Mouse (Mus musculus): ENCODE data around the gene Maml3.
A peak's percentile ranks its signal among the peaks of the same experiment; 100 is the strongest.

The Maml3 gene

DNA sequence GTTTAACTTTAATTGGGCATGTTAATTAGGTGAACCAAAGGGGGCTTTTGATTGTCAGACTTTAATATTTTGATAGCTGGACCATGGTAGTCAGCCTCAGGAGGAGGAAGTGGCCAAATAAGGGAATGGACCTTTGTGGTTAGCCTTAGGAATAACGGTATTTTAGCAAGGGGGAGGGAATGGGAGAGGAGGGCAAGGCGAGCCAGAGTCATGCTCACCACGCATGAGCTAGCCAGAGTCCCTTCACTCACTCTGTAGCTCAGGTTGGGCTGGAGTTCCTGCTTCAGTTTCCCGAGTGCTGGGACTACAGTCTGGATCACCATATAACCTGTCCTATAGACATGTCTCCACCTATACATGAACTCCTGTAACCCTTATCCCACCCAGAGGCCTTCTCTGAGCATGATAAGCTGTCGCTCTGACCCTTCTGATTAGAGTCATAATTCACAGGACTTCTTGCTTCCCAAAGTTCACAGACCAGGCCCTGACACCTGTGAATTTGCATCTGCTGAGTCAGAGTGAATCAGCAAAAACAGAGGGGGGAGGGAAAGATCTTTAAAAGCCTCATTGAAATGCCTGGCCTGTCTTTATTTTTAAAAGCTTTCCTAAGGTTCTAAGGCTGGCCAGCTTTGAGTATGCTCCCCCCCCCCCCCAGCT is 434.3 kb downstream of the Maml3 start:
- no peak for DNase-seq (ENCODE audit: low read depth, low spot score)

DNA sequence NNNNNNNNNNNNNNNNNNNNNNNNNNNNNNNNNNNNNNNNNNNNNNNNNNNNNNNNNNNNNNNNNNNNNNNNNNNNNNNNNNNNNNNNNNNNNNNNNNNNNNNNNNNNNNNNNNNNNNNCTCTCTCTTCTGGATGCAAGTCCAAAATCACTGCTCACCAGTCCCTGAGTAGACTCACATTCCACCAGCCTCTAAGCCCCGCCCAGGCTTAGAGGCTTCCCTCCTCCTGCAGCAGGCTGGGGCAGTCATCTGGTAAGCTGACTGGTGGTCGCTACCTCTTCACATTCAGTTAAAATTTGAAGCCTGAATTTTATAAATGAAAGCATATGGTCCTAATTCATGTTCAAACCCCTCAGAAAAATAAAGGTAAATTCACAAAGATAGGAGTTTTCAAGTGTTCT is 436.3 kb downstream of the Maml3 start:
- DNase-seq (ENCODE audit: low read depth, low spot score), result no peak

DNA sequence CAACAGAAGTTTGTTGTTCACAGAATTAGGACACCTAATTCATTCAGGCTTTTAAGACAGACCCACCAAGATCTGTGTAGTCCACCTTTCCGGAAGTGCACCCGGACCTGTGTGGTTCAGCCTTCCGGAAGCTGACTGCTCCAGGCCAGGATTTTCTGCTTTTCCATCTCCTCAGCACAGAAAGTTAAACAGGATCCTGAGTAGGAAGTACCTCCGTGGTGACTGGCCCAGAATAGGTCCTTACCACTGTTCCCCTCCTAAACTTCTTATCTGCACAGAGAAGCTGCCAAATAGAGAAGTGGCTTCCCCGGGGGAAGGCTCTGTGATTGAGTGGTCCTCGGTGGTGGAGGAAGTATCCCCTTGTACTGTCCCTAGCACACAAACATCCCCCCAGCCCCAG is 442.3 kb downstream of the Maml3 start:
- DNase-seq (ENCODE audit: low read depth, low spot score), result no peak

DNA sequence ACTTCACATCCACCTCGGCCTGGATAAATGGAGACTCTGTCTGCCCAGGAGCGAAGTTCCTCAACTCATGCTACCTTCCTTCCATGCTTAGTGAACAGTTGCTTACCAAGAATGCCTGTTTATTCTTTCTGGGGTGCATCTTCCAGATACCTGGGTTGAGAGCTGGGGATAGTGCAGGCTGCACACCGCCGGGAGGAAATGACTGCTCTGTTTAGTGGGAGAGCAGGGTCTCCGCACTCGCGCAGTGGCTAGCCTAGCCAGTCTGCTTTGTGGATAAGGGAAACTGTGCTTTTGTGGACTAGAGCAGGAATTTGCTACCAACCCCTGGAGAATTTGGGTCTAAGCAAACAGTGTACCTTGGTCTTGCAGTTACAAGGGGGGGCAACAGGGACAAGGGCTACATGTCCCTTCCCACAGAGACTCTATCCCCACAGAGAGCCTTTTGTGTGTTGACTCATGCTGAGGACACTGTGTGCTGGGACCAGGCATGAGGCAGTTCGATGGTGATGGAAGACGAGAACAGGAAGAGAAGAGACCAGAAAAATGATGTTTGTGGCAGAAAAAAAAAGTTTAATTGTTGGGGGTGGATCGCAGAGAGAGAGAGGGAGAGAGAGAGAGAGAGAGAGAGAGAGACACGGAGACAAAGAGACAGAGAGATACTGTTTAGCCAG is 442.9 kb downstream of the Maml3 start:
- DNase-seq (ENCODE audit: low read depth, low spot score), result no peak

DNA sequence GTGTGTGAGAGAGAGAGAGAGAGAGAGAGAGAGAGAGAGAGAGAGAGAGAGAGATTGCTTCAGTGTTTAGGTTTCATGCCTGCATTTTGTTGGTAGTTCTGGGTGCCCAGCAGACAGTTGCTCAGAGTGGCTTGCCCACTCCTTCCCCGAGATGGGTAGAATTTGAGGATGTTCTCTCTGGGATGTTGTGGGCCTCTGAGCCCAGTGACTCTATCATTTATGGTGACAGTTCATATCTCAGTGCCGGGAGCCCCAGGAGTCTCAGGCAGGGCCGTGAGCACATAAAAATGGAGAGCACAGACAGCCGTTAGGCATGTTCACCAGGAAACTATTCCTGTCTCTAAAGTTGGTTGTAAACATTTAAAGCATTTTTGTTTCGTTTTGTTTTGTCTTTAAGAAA is 443.5 kb downstream of the Maml3 start:
- no peak for DNase-seq (ENCODE audit: low read depth, low spot score)

DNA sequence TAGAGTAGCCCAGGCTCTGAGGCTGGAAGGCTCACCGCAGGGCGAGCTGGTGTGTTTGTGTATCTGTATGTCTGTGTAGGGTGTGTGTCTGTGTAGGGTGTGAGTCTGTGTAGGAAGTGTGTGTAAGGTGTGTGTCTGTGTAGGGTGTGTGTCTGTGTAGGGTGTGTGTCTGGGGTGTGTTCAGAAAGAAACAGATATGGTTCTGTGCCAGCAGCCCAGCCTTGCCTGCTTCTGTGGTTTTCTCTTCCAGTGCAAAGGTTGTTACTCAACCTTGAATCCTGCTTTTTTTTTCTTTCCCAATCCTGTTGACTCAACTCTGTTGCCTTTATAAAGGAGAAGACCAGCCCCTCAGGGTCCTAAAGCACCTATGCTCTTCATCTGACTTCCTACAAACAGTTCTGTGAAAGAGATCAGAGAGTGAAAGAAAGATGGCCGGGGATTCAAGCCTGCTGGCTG is 444.0 kb downstream of the Maml3 start:
- no peak for DNase-seq (ENCODE audit: low read depth, low spot score)

DNA sequence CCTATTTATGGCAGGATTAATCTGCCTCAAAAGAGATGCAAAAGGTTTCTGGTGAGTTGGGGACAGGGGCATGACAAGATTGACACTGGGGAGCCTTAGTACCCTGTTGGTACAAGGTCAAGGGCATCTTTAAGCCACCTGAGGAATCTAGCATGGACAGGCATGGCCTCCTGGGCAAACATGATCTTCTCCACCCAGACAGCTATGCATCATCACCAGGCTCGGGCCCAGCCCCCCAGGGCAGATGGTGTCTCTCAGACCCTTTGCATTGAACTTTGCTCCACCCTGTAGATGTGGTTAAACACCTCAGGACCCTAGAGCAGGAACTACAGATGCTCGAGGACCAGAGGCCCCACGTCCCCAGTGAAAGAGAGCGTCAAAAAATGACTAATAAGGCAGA is 444.8 kb downstream of the Maml3 start, which contains the start of gene Mgst2:
Gene Mgst2 (plus strand): TSS at position 301 of the 400 bp plus-strand sequence.
- no peak for DNase-seq (ENCODE audit: low read depth, low spot score)

DNA sequence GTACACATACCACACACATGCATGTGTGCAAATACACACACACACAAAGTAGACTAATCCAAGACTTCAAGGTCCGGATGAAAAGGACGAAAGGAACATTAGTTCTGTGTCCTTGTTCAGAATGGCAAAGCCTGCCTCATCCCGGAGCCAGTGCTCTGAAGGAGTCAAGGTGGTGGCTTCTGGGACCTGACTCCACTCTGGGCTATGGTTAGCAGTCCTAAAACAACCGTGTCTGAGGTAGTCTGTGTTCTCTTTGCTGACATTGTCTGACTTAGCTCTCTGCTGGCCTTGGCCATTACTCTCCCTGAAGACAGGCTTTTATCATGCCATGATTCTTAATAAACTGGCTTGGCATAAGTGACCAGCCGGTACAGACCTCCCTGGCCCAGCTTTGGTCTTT is 445.5 kb downstream of the Maml3 start:
- no peak for DNase-seq (ENCODE audit: low read depth, low spot score)

DNA sequence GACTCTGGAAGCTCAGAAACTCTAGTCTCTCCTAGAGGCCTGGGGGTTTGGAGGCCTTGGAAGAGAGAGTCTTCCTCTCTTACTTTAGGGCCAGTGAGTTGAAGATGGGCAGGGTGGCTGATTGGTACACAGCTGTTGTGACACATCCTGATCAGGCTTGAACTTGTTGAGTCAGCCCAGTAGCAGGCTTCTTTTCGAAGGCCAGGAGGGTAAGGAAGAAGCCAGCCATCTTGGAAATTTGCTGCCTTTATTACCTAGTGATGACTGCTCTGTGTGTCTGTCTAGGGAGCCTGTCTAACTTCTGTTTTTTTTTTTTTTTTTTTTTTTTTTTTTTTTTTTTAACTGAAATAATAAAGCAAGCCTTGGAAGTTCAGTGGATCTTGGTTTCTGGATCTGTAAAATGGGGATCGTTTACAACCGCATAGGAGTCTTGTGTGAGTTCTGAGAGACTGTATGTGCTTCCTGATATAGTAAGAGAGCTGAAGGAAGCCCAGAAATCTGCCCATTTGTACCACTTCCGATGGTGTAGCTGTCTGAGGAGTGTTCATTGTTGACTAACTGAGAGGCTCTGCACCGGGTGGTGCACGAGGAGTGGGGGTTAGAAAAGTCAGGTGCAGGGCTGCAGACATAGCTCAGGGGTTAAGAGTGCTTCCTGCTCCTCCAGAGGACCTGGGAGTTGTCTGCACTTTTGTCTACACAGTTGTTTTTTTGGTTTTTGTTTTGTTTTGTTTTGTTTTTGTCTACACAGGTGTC is 450.4 kb downstream of the Maml3 start:
- DNase-seq (ENCODE audit: low read depth, low spot score), result no peak

DNA sequence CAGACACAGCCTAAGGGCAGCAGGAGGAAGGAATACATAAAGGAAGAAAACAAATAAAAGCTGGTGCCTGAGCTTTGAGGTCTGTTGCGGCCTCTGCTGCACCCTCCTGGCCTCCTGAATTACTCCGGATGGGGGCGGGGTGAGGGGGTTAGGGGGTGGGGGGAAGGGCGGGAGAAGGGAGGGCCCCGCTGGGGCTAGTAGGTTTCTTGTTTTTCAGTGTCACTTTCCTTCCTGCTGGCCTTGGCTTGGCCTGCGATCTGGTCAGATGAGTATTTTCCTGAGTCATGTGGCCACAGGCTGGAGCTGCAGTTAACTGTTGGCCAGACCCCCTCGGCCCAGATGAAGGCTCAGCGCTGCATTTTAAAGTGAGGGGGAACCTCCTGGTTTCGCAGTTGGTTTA is 452.2 kb downstream of the Maml3 start:
- no peak for DNase-seq (ENCODE audit: low read depth, low spot score)

DNA sequence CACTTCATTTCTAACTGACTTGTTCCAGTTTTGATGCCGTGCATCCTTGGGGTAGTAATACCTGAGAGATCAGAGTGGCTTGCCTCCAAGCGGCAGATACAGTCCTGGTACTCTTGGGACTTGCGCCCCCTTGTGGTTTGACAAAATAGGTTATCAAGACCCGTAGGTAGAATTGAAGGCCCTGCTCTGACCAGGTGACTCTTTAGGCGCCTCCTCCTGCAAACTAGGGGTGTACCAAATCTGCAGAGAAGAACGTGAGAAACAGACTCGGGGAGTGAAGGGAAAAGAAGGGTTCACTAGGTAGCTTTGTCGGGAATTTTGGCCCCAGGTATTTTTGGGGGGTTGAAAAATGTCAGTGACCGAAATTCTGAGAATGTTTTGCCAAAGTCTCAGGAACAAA is 452.6 kb downstream of the Maml3 start:
- peak; percentile 64 for DNase-seq (ENCODE audit: low read depth, low spot score)

DNA sequence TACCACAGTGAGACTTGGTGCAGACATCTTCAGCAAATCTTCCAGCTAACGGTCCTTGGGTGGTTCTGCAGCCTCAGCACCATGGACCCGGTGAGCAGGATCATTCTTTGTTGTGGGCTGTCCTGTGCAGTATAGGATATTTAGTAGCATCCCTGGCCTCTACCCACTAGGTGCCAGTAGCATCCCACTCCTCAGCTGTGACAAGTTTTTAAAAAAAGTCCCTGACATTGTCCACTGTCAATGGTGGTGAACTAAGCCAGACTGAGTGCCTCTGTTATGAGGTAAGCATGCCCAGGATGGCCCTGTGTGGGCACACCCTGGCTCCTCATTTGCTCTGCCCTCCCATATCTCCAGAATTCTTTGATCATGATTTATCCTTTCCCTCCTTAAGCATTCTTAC is 453.7 kb downstream of the Maml3 start:
- DNase-seq (ENCODE audit: low read depth, low spot score), result no peak

DNA sequence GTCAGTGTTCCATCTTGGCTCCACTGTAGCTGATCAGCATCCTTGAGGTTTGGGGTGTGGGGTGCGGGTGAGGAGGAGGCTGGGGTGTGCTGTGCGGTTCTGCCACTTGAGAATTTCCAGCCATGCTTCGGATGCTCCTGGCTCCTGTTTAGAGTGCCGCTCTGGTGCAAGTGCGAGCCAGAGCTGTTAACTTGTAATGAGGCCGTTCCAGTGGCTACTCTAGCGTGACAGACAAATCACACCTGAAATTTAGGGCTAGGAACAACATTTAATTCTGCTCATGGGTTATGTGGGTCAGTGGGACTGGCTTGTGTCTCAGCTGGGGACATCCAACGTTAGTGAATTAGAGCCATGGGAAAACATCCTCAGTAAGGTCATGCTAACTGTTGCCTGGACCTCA is 454.9 kb downstream of the Maml3 start:
- DNase-seq (ENCODE audit: low read depth, low spot score), result no peak

DNA sequence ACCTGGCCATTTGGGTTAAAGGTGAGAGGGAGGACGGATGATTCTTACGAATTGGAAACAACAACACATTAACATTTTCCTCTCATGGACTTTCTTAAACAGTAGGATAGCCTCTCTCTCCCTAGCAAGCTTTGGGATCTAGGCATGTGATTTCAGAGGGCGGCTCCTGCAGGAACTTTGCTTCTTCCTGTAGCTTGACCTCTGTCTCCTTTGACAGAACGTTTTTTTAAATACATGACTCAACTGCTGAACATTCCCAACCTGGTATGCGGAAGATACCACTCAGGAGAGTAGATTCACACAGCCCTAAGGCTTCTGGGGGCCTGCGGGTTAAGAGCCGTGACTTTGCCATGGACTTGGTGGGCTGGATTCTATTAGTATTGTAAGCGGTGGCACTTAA is 455.4 kb downstream of the Maml3 start:
- DNase-seq (ENCODE audit: low read depth, low spot score), result no peak

DNA sequence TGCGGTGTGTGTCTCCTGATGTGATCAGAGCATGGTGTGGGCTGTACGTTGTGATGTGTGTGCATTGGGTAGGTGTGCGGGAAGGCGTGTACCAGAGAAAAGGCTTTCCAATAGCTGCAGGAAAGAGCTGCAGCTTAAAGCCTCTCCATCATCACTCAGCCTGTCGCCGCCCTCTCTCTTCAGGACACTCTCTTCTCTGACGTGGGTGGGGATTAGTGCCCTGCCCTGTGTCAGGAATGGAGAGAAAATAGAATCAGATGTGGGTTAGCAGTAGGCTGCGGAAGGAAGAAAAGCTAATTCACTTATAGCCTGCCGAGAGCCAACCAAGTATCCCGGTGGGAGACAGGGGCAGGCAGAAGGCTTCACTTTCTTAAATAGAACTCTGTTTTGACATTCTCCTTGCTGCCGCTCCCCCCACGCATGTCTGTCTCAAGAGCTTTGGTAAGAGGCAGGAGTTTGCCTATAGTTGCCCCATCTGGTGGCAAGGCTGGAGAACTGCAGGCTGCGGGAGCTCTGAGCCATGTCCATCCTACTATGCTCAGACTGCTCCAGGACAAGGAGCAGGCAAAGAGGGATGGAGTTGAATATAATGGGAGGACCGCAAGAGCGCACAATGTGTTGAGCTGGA is 456.7 kb downstream of the Maml3 start:
- DNase-seq (ENCODE audit: low read depth, low spot score), result peak; percentile 62

DNA sequence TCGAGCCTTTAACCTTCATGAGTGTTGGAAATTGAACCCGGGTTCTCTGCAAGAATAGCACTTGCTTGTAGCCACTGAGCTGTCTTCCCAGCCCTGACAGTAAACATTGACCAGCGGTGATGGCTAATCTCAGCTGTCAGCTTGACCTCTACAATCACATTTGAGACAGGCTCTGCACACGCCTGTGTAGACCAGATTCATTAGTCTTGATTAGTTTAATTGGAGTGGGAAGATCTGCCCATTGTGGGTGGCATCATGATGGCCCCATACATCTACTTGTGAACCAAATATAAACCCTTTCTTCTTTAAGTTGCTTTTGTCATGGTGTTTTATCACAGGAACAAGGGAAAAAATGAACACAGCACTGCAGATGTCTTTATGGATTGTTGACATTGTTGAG is 457.5 kb downstream of the Maml3 start:
- no peak for DNase-seq (ENCODE audit: low read depth, low spot score)

DNA sequence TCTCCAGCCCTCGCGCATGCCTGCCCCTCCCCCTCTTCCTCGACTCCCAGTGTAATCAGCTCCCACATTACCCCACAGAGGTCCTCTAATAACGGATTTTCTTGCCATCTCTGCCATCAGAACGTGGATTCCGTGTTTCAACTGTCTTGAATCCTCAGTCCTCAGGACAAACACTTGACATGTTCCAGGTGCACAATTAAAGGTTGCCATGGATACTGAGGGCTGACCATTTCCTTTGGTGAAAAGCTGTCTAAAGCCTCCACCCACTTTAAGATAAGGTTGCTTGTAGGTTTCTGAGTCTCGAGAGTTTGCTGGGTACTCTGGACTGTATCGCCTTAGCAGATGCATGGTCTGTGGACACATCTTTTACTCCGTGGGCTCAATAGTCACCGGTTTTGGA is 458.6 kb downstream of the Maml3 start:
- no peak for DNase-seq (ENCODE audit: low read depth, low spot score)

DNA sequence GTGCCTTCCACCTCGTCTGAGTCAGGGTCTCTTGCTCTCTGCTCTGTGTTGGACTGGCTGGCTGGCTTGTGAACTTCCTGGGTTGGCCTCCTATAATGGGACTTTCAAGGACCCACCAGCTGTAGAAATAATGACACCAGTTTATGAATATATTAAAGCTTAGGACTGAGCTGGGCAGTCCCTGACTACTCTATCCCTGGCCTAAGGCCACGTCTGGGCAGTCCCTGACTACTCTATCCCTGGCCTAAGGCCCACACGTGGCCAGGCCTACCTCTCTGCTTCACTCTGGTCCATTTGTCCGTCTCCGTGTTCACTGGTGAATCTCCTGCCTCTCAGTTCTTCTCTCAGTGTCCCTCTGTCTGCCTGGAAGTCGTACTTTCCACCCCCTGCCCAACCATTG is 459.4 kb downstream of the Maml3 start:
- no peak for DNase-seq (ENCODE audit: low read depth, low spot score)

DNA sequence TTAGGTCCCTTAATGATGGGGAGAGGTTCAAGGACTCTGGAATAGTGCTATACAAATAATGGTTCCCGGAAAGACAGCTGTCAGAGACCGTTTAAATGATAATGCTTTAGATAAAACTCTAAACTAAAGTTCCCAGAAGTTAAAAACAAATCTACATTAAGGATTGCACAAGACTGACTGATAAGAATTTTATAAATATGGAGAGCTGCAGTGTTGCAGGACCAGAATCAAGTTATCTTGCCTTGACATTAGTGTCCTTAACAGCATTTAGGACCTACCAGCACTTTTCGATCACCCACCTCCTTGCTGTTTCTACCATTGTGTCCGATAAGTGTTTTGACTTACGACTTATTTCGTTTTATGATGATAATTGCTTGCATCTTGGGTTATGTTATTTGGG is 466.6 kb downstream of the Maml3 start:
- no peak for DNase-seq (ENCODE audit: low read depth, low spot score)

DNA sequence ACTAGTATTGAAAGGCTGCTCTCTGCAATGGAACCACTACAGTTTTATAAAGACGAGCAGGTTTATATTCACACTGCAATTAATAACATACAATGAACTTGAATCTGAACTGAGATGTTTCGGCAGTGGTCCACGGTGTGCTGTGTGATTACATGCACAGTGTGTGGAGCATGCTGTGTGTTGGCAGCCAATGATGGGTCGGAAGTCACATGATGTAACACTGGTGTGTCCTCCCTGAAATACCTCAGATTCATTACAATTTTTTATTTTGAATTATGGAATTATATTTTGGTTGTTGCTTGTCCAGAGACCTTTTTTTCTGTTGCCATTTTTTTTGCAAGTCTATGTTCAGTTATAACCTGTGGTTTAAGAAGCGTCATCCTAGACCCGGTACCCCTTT is 467.6 kb downstream of the Maml3 start:
- no peak for DNase-seq (ENCODE audit: low read depth, low spot score)

DNA sequence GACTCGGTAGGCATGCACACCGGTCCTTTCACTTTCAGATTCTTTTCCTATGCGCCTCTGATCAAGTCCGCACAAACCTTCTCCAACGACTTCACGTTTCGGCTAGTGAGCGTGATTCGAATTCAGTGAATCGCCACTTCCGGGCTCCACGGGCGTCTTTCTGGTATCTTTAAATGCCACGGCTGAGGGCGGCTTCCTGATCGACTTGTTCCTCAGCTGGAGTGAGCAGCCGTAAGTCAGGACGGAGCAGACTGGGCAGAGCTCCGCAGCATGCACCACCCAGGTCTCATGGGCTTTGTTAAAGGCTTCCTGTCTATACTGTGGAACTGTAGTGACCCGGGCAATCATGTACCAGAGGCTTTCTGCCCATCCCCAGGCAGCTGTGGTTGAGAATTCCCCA is 468.2 kb downstream of the Maml3 start:
- DNase-seq (ENCODE audit: low read depth, low spot score), result no peak

DNA sequence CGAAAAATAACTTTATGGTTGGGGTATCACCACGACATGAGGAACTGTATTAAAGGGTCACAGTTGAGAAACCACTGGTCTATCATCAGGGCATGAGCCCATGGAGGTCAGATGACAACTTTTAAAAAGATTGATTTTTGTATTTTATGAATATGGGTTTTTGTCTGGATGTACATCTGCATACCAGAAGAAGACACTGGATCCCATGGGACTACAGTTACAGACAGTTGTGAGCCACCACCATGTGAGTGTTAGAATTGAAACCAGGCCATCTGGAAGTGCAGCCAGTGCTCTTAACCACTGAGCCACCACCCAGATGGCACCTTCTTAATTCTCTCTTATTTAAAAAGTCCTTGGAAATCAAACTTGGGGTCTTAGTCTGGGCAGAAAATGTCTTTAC is 468.9 kb downstream of the Maml3 start:
- DNase-seq (ENCODE audit: low read depth, low spot score), result no peak
